Mouse (Mus musculus) A20 (cell line): ENCODE measurements around the gene Ddx3x.
"Not testable (repeated sequence)": the region's sequence is repeated elsewhere in the genome, so short reads cannot be mapped to it uniquely, and the experiment has no call there.

Experiments used
- DNase-seq: peaks from one replicate; pipeline ENCODE4 v3.0.0-alpha.2; 2011; ENCODE audit warnings: low read depth, low spot score

Gene Ddx3x

DNA sequence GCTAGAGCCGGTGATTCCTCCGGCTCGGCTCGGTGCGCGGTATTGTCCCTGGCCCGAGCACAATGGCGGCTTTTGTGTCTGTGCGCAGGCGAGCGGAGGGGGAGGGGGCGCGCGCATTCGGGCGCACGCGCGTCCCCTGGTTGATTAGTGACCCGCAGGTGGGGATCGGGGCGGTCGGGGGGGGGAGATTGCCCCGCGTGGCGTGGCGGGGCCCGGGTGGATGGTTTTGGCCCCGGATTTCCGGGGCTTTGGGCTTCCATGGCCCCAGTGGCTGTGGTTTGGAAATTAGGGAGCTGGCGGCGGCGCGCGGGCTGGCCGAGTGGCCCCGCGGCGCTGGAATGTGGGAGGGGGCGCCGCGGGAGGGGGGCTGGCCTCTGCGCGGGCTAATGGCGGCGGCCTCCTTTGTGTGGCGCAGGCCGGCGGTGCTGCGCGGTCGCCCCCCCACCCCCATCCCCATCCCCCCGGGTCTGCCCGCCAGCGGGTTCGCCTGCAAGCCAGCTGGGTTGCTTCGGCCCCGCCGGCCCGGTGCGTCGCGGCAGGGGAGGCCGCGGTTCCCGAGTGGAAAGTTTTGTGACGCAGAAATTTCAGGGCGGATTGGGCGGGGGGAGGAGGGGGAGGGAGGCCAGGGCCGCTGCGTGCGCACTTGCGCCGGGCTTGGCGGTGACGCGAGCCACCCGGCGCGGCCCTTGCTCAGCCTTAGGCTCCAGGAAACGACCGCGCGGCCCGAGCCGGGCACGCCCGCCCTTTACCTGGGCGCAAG lies 739 bp downstream of the Ddx3x start:
- peak; percentile 57 for DNase-seq

- DNase-seq = peak; percentile 6
Observed at GRCm38 (mm10) chrX:13282089-13282850, 1.5 kb downstream of the Ddx3x start.

DNA sequence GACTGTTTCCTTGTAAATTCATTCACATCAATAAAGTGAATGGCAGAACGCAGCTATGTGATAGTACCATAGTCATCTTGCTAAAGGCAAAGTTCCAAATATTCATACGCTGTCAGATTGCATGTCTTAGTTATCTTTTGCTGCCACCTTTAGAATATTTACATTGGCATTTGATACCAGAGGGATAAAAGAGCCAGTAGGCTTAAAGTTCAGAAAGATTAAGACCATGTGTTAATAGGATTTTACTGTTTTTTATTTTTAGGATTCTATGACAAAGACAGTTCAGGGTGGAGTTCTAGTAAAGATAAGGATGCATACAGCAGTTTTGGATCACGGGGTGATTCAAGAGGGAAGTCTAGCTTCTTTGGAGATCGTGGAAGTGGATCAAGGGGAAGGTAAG lies 5.0 kb downstream of the Ddx3x start:
- no peak for DNase-seq

- peak; percentile 53 for DNase-seq
Observed at GRCm38 (mm10) chrX:13294505-13295228, 13.9 kb downstream of the Ddx3x start.

- no peak for DNase-seq
Observed at GRCm38 (mm10) chrX:13295229-13295571, 14.4 kb downstream of the Ddx3x start.

GRCm38 (mm10) chrX:13296241-13296640 lies 15.5 kb downstream of the Ddx3x start:
- not testable (repeated sequence) for DNase-seq

GRCm38 (mm10) chrX:13306190-13306589 lies 25.4 kb downstream of the Ddx3x start:
- DNase-seq = no peak

DNA sequence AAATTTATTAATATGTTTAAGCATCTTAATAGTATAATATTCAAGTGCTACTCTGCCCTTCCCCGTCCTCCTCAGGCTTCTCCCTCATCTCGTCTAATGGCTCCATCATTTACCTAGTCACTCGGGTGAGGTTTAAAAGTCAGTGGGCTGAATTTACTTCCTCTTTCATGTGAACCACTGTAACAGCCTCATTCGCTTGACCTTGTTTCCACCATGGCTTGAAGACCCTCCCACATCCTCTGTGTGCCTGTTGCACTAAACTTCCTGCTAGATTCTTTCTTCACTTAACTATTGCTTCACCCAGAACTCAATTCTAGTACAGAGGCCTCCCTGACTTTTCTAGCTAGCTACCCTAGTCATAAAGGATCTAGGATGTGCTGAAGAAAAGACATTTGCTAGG lies 30.6 kb downstream of the Ddx3x start:
- peak; percentile 59 for DNase-seq

DNA sequence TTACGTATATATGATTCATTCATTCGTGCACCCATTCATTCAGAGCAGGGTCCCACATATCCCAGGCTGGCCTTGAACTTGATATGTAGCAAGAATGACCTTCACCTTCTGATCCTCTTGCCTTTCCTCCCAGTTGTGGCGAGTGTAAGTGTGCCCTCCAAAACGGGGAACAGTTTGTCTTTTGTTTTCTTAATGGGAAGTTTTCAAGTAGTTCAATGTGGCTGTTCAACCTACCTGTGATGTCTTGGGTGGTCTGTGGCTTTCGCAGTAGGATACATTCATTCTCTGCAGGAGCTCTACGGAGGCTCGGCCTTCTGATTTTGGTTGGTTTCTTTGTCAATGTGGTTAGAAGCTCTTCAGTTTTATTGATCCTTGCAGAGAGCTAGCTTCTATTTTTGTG lies 48.8 kb downstream of the Ddx3x start:
- DNase-seq = no peak
